Mouse (Mus musculus): ENCODE results near the gene Gpr179.

The Gpr179 gene

DNA sequence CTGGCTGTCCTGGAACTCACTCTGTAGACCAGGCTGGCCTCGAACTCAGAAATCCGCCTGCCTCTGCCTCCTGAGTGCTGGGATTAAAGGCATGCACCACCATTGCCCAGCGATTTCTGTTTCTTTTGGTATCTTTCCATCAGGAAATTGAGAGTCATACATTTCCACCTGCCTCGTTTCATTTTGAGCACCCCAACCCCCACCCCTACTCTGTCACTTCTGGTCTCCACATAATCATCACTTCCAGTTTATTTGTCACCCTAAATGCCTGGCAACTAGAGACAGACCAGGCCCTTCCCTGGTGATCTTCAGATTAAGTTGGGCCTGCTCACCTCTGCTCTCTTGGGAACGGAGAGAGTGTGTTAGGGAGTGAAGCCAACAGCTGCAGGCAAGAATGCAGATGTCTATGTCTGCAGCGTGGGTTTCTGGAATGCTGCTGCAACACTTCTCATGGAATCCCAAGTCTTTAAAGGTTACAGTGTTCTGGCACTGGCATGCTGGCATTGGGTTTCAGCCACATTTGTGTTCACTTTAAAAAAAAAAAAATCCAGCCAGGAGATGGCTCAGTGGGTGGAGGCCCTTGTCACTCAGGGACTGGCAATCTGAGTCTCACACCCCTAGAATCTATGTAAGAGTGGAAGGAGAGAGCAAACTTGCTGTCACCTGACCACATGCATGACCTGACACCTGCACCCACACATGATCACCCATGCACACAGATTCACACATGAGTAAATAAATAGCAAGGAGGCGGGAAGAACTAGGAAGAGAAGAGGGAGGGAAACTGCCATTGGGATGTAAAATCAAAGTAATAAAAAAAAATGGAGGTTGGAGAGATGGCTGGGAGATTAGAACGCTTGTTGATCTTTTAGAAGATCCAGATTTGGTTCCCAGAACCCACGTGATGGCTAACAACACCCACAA, 65.8 kb downstream of the Gpr179 start:
- no peak for DNase-seq

DNA sequence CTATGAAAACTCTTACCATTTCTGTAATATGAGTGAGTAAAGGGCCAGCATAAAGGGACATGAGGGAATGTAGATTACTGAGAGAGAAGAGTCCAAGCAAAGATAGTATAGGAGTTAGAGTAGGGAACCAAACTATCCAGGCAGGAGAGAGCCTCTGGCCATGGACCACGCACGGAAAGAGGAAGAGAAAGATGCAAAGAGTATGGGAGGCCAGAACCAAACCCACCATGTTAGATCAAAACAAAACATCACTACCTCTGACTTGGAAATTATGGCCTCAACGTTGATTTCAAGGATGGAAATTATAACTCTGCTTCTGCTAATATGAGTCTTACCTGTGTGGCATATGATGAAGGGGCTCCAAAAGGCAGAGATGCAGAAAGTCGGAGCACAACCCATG, 67.0 kb downstream of the Gpr179 start:
- DNase-seq, result no peak

GRCm38 (mm10) chr11:97282179-97282578, 69.7 kb downstream of the Gpr179 start:
- no peak for DNase-seq
